Mouse (Mus musculus): ENCODE results near the gene Tmed4. TPM values are rescaled to one million over a fixed set of nuclear protein-coding genes. Genes with fewer than 3 reads are reported as not detected.
"Not testable (repeated sequence)": the region's sequence is repeated elsewhere in the genome, so short reads cannot be mapped to it uniquely, and the experiment has no call there.

Gene Tmed4
- polyA plus RNA-seq, 3 experiments from 2014 or later = 53.4 to 93.7 (median 81.4) TPM

- peak; percentile 99 for ATAC-seq
These were observed 7.1 kb downstream of the Tmed4 start, which contains the start of gene Ddx56 for GRCm38 (mm10) chr11:6267320-6268254. Ddx56 (minus strand) TSS chr11:6267772.

- ATAC-seq = no peak
These were observed 8.0 kb downstream of the Tmed4 start for GRCm38 (mm10) chr11:6266621-6267020.

- ATAC-seq = peak; percentile 71
These were observed 13.1 kb downstream of the Tmed4 start for GRCm38 (mm10) chr11:6261434-6262082.

GRCm38 (mm10) chr11:6259413-6259812, 15.3 kb downstream of the Tmed4 start:
- ATAC-seq = no peak

GRCm38 (mm10) chr11:6256490-6257072, 18.1 kb downstream of the Tmed4 start:
- no peak for ATAC-seq

GRCm38 (mm10) chr11:6254602-6255001, 20.1 kb downstream of the Tmed4 start:
- ATAC-seq = not testable (repeated sequence)

GRCm38 (mm10) chr11:6252824-6253223, 21.8 kb downstream of the Tmed4 start:
- ATAC-seq = no peak

- no peak for ATAC-seq
These were observed 22.4 kb downstream of the Tmed4 start for GRCm38 (mm10) chr11:6252248-6252647.

GRCm38 (mm10) chr11:6244707-6245106, 30.0 kb downstream of the Tmed4 start:
- ATAC-seq = no peak

- ATAC-seq = no peak
These were observed 41.6 kb downstream of the Tmed4 start for GRCm38 (mm10) chr11:6233025-6233424.

GRCm38 (mm10) chr11:6230012-6230411, 44.7 kb downstream of the Tmed4 start, which contains the start of gene Npc1l1:
Npc1l1 (minus strand) TSS chr11:6230143.
- ATAC-seq = no peak

GRCm38 (mm10) chr11:6224541-6225229, 50.0 kb downstream of the Tmed4 start:
- ATAC-seq = no peak

- ATAC-seq = no peak
These were observed 52.5 kb downstream of the Tmed4 start for GRCm38 (mm10) chr11:6222187-6222586.

Other genes starting within 250 kb of the Tmed4 start
- 10 to 100 TPM in 2 of 3 experiments, 1 to 10 TPM in 1; 5.3 to 16.7 (median 11.0) TPM for gene Camk2b, start 208.5 kb downstream of the Tmed4 start, polyA plus RNA-seq (2017; shearing (Covaris generic))
- gene A730071L15Rik, start 74.8 kb downstream of the Tmed4 start, polyA plus RNA-seq (2017; shearing (Covaris generic)) = not detected
- 10 to 100 TPM; 26.7 to 38.8 (median 38.5) TPM for gene Nudcd3, start 74.5 kb downstream of the Tmed4 start, polyA plus RNA-seq (2017; shearing (Covaris generic))
- not detected for gene Npc1l1, start 44.7 kb downstream of the Tmed4 start, polyA plus RNA-seq (2017; shearing (Covaris generic))
- gene Ddx56, start 7.1 kb downstream of the Tmed4 start, polyA plus RNA-seq (2017; shearing (Covaris generic)) = 100 to 1,000 TPM in 1 of 3 experiments, 10 to 100 TPM in 2; 58.0 to 107 (median 96.8) TPM
- gene Ogdh, start 16.8 kb upstream of the Tmed4 start, polyA plus RNA-seq (2017; shearing (Covaris generic)) = 100 to 1,000 TPM; 132 to 161 (median 134) TPM
- gene Zmiz2, start 114.2 kb upstream of the Tmed4 start, polyA plus RNA-seq (2017; shearing (Covaris generic)) = 10 to 100 TPM; 40.6 to 60.2 (median 44.9) TPM
- 1,000 to 10,000 TPM; 2,486 to 3,282 (median 2,929) TPM for gene Ppia, start 140.6 kb upstream of the Tmed4 start, polyA plus RNA-seq (2017; shearing (Covaris generic))
- gene H2afv, start 169.6 kb upstream of the Tmed4 start, polyA plus RNA-seq (2017; shearing (Covaris generic)) = 100 to 1,000 TPM; 131 to 311 (median 156) TPM
- gene Purb, start 201.0 kb upstream of the Tmed4 start, polyA plus RNA-seq (2017; shearing (Covaris generic)) = 10 to 100 TPM; 21.0 to 26.1 (median 23.7) TPM
- gene Myo1g, start 246.1 kb upstream of the Tmed4 start, polyA plus RNA-seq (2017; shearing (Covaris generic)) = 100 to 1,000 TPM; 117 to 248 (median 132) TPM

Measured in inflammation-experienced regulatory T-cells, adult 6 months (primary cell).